ENCODE assay signal across 20 mouse cellular contexts in the genomic region with DNA sequence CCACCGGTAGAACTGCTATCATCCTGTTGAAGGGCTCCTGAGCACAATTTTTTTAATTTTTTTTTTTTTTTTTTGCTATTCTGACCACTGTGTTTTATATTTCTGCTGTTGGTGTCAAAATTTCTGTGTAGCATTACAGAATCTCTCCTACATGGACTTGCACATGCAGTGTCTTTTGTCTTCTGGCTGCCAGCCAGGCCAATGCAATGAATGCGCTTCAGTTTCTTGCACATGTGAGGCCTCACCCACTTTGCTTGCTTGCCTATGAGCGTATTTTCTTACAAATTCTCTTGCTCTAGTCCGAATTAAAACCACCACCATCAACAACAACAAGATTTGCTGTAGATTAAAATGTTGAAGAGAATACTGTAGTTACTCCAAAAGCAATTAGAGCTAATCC.
"Had no signal": no experiment of that assay in that cellular context is flagged by ENCODE, and none has a peak within 500 bp of the region (broad histone marks: within the 10 kb centered on the region; RNA-seq: fewer than 3 reads in every experiment).

No protein-coding gene starts in this region.

- DNase-seq: kidney, adult 18-20 months; kidney, adult 9 months; kidney, postnatal 14 days; kidney, postnatal 4 days; left cerebral cortex, postnatal 4 days; liver, postnatal 0 days; lung, postnatal 14 days; lung, postnatal 4 days; right cerebral cortex, postnatal 14 days; spleen, adult 18-20 months; thymus, postnatal 25 days had no signal

- ATAC-seq: liver, postnatal 0 days; midbrain, embryonic 16.5 days had no signal

- H3K9ac ChIP-seq: limb, embryonic 12.5 days; limb, embryonic 15.5 days; liver, embryonic 14.5 days; liver, postnatal 0 days; lung, embryonic 15.5 days; midbrain, embryonic 12.5 days; stomach, embryonic 15.5 days had no signal

- H3K4me3 ChIP-seq: limb, embryonic 12.5 days; limb, embryonic 15.5 days; lung, embryonic 15.5 days; midbrain, embryonic 12.5 days; myocyte; stomach, embryonic 15.5 days had no signal

- H3K9me3 ChIP-seq: limb, embryonic 12.5 days; limb, embryonic 15.5 days; lung, embryonic 15.5 days; midbrain, embryonic 12.5 days; stomach, embryonic 15.5 days had no signal

- H3K27me3 ChIP-seq: limb, embryonic 12.5 days; limb, embryonic 15.5 days; lung, embryonic 15.5 days; midbrain, embryonic 12.5 days; stomach, embryonic 15.5 days had no signal

- H3K27ac ChIP-seq: limb, embryonic 12.5 days; limb, embryonic 15.5 days; liver, embryonic 14.5 days; lung, embryonic 15.5 days; midbrain, embryonic 12.5 days; stomach, embryonic 15.5 days had no signal

- H3K36me3 ChIP-seq: limb, embryonic 12.5 days; limb, embryonic 15.5 days; lung, embryonic 15.5 days; midbrain, embryonic 12.5 days; stomach, embryonic 15.5 days had no signal

- H3K4me1 ChIP-seq: limb, embryonic 15.5 days; lung, embryonic 15.5 days; midbrain, embryonic 12.5 days; stomach, embryonic 15.5 days had no signal

- H3K4me2 ChIP-seq: limb, embryonic 12.5 days; limb, embryonic 15.5 days; liver, embryonic 11.5 days; lung, embryonic 15.5 days; midbrain, embryonic 12.5 days; stomach, embryonic 15.5 days had no signal
